Mouse (Mus musculus) spleen, postnatal 10 days (tissue): ENCODE results near the gene Slitrk6.

ENCODE experiments used
- DNase-seq, 2 experiments: peaks; one replicate each; pipeline ENCODE4 v3.0.0; 2021 to 2022; ENCODE audit warnings: low spot score in 2 of 2

Slitrk6 gene

DNA sequence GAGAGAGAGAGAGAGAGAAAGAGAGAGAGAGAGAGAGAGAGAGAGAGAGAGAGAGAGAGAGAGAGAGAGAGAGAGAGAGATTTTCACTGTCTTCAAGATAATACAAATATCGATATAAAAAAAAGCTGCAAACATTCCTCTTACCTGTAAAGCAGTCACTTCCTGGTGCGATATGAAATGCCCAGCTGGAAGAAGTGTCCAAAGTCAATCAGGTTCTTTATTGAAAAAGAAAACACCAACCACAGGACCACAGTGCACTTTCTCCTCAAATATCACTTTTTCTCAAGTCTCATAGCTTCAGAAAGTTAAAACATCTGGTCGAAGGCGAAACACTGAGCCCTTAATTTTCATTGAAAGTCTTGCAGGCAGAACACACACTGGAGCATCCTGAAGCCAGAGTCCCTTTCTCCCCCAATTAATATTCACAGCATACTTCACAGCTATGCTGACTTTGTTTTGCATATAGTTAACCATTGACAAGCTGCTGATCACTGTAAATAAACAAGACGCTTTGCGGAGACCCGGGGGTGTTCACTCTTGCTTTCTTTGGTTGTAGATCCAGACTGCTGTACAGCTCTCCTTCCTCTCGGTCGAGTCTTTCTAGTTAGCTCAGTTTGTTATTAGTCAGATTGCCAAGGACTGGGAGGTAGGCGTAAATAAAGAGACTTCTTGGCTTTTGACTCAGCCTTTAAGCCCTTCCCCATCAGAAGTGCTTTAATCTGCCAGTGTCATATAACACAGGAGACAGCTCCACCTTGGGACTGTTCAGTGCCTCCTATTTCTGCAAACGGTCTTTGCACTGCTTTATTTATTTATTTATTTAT is at the start of gene Slitrk6:
TSS of gene Slitrk6 (minus strand) at position 666 of the 824 bp plus-strand sequence.
- no peak for DNase-seq

- no peak for DNase-seq
Measured at GRCm38 (mm10) chr14:110777546-110777945, 22.6 kb upstream of the Slitrk6 start.

DNA sequence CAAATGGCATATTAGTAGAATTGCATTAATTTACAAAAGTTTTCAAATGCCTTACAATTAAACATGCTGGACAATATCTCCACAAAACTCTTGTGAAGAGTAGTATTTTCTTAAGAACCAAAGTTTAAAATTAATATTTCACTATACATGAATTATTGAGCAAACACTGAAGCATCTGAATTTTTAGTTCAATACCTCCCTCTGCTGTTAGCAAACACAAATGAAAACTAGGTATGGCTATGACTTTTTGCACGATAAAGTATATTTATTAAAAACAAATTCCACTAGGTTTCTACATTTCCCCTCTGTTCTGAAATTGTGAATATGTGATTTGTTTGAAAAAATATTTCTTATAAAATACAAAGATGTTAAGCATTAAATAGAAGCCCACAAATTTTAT is 15.7 kb upstream of the Slitrk6 start:
- no peak for DNase-seq

DNA sequence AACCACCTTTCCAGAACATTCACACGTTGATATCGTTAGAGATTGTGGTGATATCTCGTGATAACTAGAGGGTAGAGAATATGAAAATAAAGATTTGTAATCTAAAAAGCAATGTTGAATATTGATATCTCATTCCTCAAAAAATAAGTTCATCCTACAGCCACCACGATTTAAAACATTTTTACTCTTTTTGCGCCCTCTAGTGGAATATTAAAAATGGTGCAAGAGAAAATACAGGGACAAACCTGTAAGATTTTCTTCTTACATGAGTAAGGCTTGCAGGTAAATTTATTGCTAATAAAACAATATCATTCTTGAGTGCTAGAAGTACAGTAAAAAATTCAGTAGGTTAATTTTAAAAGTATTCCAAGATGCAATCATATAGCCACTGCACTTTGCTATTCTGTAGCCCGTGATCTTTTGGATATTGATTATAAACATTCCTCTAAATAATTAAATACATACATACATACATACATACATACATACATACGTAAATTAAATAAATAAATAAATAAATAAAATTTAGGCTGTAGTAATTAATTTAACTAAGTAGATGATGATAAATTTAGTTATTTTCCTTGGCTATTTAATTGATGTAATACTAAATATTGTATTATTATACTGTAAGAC is 7.8 kb upstream of the Slitrk6 start:
- no peak for DNase-seq

- DNase-seq, result no peak
Measured at GRCm38 (mm10) chr14:110760909-110761308, 6.0 kb upstream of the Slitrk6 start.

GRCm38 (mm10) chr14:110755308-110755650 is 330 bp upstream of the Slitrk6 start:
- no peak for DNase-seq

DNA sequence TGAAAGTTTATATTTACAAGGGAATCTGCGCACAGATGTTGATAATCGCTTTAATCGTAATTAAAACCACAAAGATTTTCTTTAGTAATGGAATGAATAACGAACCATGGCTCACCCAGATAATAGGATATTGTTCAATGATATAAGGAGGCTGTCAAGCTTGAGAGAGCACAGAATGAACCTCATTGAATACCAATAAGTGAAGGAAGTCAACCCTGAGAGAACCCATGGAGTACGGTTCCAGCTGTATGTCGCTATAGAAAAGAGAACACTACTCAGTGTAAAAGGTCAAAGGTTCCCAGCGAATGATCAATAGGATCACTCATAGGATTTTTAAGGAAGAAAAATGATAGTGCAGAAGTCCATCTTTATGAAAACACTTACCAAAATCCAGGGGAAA is 15.1 kb downstream of the Slitrk6 start:
- DNase-seq, result no peak

- DNase-seq, result no peak
Measured at GRCm38 (mm10) chr14:110739368-110739767, 15.6 kb downstream of the Slitrk6 start.

GRCm38 (mm10) chr14:110728344-110728910 is 26.5 kb downstream of the Slitrk6 start:
- no peak for DNase-seq

- no peak for DNase-seq
Measured at GRCm38 (mm10) chr14:110724026-110724576, 30.8 kb downstream of the Slitrk6 start.
